ENCODE assay signal across 8 mouse cellular contexts in the genomic region with DNA sequence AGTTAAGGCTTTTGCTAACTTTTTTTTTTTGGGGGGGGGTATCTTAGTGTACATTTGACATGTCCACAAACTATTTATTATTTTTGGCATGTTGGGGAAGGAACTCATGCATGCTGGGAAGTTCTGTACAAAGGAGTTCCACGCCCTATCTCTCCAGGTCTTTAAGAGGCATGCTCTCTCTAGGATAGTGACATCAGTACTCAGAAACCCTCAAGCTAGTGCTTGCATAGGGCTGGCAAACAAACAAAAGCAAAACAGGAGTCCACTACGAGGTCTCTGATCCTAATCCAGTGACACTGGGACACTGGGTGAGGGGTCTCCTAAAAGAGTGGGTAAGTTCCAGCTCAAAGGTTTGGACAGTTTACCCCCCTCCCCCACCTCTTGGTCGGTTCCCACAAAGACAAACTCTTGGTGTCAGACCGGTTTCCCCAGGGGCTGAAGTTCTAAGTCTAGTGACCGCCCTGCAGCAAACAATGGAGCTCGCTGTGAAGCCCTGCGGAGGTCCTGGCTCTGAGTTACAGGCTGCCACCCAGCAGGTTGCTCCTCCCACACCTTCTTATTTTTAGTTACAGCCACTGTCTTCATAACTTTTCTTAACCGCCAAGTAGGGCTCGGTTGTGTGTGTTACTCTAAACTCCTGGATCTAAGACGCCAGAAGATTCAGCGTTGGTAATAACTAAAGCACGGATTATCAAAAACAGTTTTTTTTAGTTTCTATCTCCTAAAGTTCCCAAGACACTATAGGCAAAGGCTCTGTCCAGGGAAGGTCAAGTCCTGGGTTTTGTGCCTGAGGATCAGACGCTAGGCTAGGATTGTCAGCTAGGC. TPM values are rescaled to one million over a fixed set of nuclear protein-coding genes. Genes with fewer than 3 reads are reported as not detected.
DNase-seq lines count a peak whose midpoint lies in the region; ATAC-seq and TF ChIP-seq lines count a peak whose summit lies in the region.

No protein-coding gene starts in this region.

- peak overlapping the region; percentile 78 for H3K4me3 ChIP-seq in embryonic facial prominence, embryonic 10.5 days
- peak overlapping the region; percentile 66 for H3K4me3 ChIP-seq in kidney, adult 2 months (ENCODE audit: insufficient read depth, low read depth, low read length)
- peak overlapping the region; percentile 74 for H3K4me3 ChIP-seq in lung, embryonic 15.5 days
- H3K4me3 ChIP-seq in olfactory bulb, adult 2 months (ENCODE audit: insufficient read depth, low read depth, low read length) = no peak overlapping the region

- peak; percentile 33 for DNase-seq in ovary, postnatal 14 days (ENCODE audit: low spot score)
- DNase-seq in ovary, postnatal 10 days (ENCODE audit: low spot score) = no peak
- peak; percentile 56 for DNase-seq in embryonic facial prominence, embryonic 10.5 days (ENCODE audit: low spot score)
- DNase-seq in heart, adult 9 months (ENCODE audit: low spot score in 2 of 2) = peak; percentile 62 to 72
- DNase-seq in kidney, adult 2 months = peak; percentile 75
- DNase-seq in left cerebral cortex, postnatal 14 days (ENCODE audit: low spot score in 2 of 2) = no peak

- H3K9me3 ChIP-seq in embryonic facial prominence, embryonic 10.5 days = 0 out of 2 replicates have a peak, but pooled peaks cover 2% of the 10 kb centered on the region
- H3K9me3 ChIP-seq in lung, embryonic 15.5 days = no peaks in the 10 kb centered on the region

- intact Hi-C loops in left cerebral cortex, postnatal 14 days (cut with DNase I) = loop anchor here (5.0 kb wide), 1 partner anchor 88 kb away; no protein-coding TSS in a partner anchor

- H3K9ac ChIP-seq in lung, embryonic 15.5 days = peak overlapping the region; percentile 73

- TF ChIP-seq CTCF in kidney, adult 2 months (conservative IDR thresholded peaks at IDR 0.05; ENCODE audit: insufficient read depth, insufficient read length, low read depth, low read length) = no peak
- TF ChIP-seq CTCF in olfactory bulb, adult 2 months (IDR thresholded peaks at IDR 0.05; ENCODE audit: insufficient read depth, low read depth, low read length) = no peak

- 10% methylated on average over 13 of the region's 13 CpGs for WGBS in embryonic facial prominence, embryonic 10.5 days
- WGBS in kidney, adult 2 months = 9% methylated on average over 13 of the region's 13 CpGs
- 9% methylated on average over 13 of the region's 13 CpGs for WGBS in lung, embryonic 15.5 days
- WGBS in olfactory bulb, adult 2 months = 12% methylated on average over 13 of the region's 13 CpGs

- peaks cover 13% of the 10 kb centered on the region for H3K27me3 ChIP-seq in embryonic facial prominence, embryonic 10.5 days (replicated peaks; ENCODE audit: low read depth, poor library complexity, severe bottlenecking)
- no peaks in the 10 kb centered on the region for H3K27me3 ChIP-seq in kidney, adult 2 months (replicated peaks; ENCODE audit: control insufficient read depth, insufficient read depth, low read length)
- H3K27me3 ChIP-seq in lung, embryonic 15.5 days = no peaks in the 10 kb centered on the region

- H3K27ac ChIP-seq in embryonic facial prominence, embryonic 10.5 days (replicated peaks) = peak overlapping the region; percentile 91
- peak overlapping the region; percentile 74; the same call in 1 of the 2 replicates for H3K27ac ChIP-seq in kidney, adult 2 months (ENCODE audit: insufficient read depth, low read depth, low read length)
- H3K27ac ChIP-seq in lung, embryonic 15.5 days = peak overlapping the region; percentile 97
- 0 out of 2 replicates have a peak overlapping the region, but pooled peaks have one; percentile 16 for H3K27ac ChIP-seq in olfactory bulb, adult 2 months (ENCODE audit: insufficient read depth, low read depth, low read length)

- peak; percentile 13; the same call in 1 of the 2 replicates for ATAC-seq in lung, embryonic 15.5 days (ENCODE audit: borderline replicate concordance, extremely low read depth, low FRiP score, low TSS enrichment)

- TF ChIP-seq POLR2A in kidney, adult 2 months (IDR thresholded peaks at IDR 0.05; ENCODE audit: low read depth, low read length) = no peak
- no peak for TF ChIP-seq POLR2A in olfactory bulb, adult 2 months (IDR thresholded peaks at IDR 0.05; ENCODE audit: insufficient read depth, low read depth, low read length)

- H3K4me1 ChIP-seq in embryonic facial prominence, embryonic 10.5 days = peaks cover 25% of the 10 kb centered on the region
- H3K4me1 ChIP-seq in kidney, adult 2 months (ENCODE audit: control insufficient read depth, insufficient read depth, low read length) = no peaks in the 10 kb centered on the region; the same call in 1 of the 2 replicates
- peaks cover 26% of the 10 kb centered on the region for H3K4me1 ChIP-seq in lung, embryonic 15.5 days
- H3K4me1 ChIP-seq in olfactory bulb, adult 2 months (ENCODE audit: control insufficient read depth, insufficient read depth, low read length) = peaks cover 7% of the 10 kb centered on the region; the same call in 1 of the 2 replicates

- H3K4me2 ChIP-seq in lung, embryonic 15.5 days = peak overlapping the region; percentile 80

- H3K36me3 ChIP-seq in embryonic facial prominence, embryonic 10.5 days (replicated peaks) = no peaks in the 10 kb centered on the region
- H3K36me3 ChIP-seq in kidney, adult 2 months (ENCODE audit: control insufficient read depth, insufficient read depth, low read length) = no peaks in the 10 kb centered on the region
- H3K36me3 ChIP-seq in lung, embryonic 15.5 days = no peaks in the 10 kb centered on the region

RNA-seq across cellular contexts. Expression of a gene that starts 1.2 kb away (rescaled TPM):
- 11.6 TPM in 2 replicates for polyA plus RNA-seq in embryonic facial prominence, embryonic 10.5 days (2016; fragmentation: Nextera tagmentation; extraction: Ambion mirVana)
- polyA plus RNA-seq in kidney, adult 2 months (2012; rRNA removed) = 10.4 and 11.1 TPM in 2 replicates
- polyA plus RNA-seq in lung, embryonic 15.5 days (2015; fragmentation: Nextera tagmentation; extraction: Ambion mirVana) = 23.4 and 26.0 TPM in 2 replicates
- 157 TPM in 1 of 2 replicates, not detected in the other for polyA plus RNA-seq in olfactory bulb, adult 2 months (2012; ENCODE audit: insufficient read depth, insufficient read length, low replicate concordance, missing spikeins)
- total RNA-seq in left cerebral cortex, postnatal 14 days (2021) = 10 to 100 TPM; 60.2 to 73.2 TPM

RNA-seq across cellular contexts. Expression of a gene that starts 33.7 kb away (rescaled TPM):
- not detected in 2 replicates for polyA plus RNA-seq in embryonic facial prominence, embryonic 10.5 days (2016; fragmentation: Nextera tagmentation; extraction: Ambion mirVana)
- polyA plus RNA-seq in kidney, adult 2 months (2012; rRNA removed) = 0.09 and 0.22 TPM in 2 replicates
- polyA plus RNA-seq in lung, embryonic 15.5 days (2015; fragmentation: Nextera tagmentation; extraction: Ambion mirVana) = not detected in 2 replicates
- not detected in 2 replicates for polyA plus RNA-seq in olfactory bulb, adult 2 months (2012; ENCODE audit: insufficient read depth, insufficient read length, low replicate concordance, missing spikeins)
- total RNA-seq in left cerebral cortex, postnatal 14 days (2021) = not detected

Comparison
In these comparisons a context has a peak if more than half of its experiments do, and no peak if none do; other contexts are left out.
1. DNase-seq: peak in ovary, postnatal 14 days (single experiment), embryonic facial prominence, embryonic 10.5 days (single experiment), heart, adult 9 months (2 of 2) and kidney, adult 2 months (single experiment); none in ovary, postnatal 10 days (single experiment) and left cerebral cortex, postnatal 14 days (0 of 2).
2. H3K27ac ChIP-seq: peak in every context shown above with its lines; median percentile 97 in lung, embryonic 15.5 days; 91 in embryonic facial prominence, embryonic 10.5 days; 74 in kidney, adult 2 months; 16 in olfactory bulb, adult 2 months.